Mouse (Mus musculus) frontal cortex, postnatal 25 days (tissue): Measurements from ENCODE around the gene Arhgef19.
A peak's percentile ranks its signal among the peaks of the same experiment; 100 is the strongest.

Experiments used
- DNase-seq, 2 experiments: peaks; one replicate each; pipeline ENCODE4 v3.0.0; 2022; ENCODE audit warnings: low spot score in 2 of 2

The Arhgef19 gene

GRCm38 (mm10) chr4:141236856-141237255 lies 2.4 kb upstream of the Arhgef19 start:
- DNase-seq = no peak

- no peak for DNase-seq
Measured at GRCm38 (mm10) chr4:141238492-141239387, 559 bp upstream of the Arhgef19 start.

- no peak for DNase-seq
Measured at GRCm38 (mm10) chr4:141240617-141241016, 1.3 kb downstream of the Arhgef19 start.

- no peak for DNase-seq
Measured at GRCm38 (mm10) chr4:141241861-141242260, 2.6 kb downstream of the Arhgef19 start.

- DNase-seq = peak in 1 of 2 experiments; percentile 14
Measured at GRCm38 (mm10) chr4:141242651-141243241, 3.4 kb downstream of the Arhgef19 start.

GRCm38 (mm10) chr4:141243636-141244035 lies 4.3 kb downstream of the Arhgef19 start:
- no peak for DNase-seq

- no peak for DNase-seq
Measured at GRCm38 (mm10) chr4:141244401-141244800, 5.1 kb downstream of the Arhgef19 start.

- DNase-seq = peak; percentile 60 to 67
Measured at GRCm38 (mm10) chr4:141244931-141245425, 5.7 kb downstream of the Arhgef19 start.

- DNase-seq = no peak
Measured at GRCm38 (mm10) chr4:141246089-141246997, 7.0 kb downstream of the Arhgef19 start.

- no peak for DNase-seq
Measured at GRCm38 (mm10) chr4:141246998-141247350, 7.7 kb downstream of the Arhgef19 start.

GRCm38 (mm10) chr4:141247776-141248613 lies 8.7 kb downstream of the Arhgef19 start:
- no peak for DNase-seq

GRCm38 (mm10) chr4:141248614-141248978 lies 9.3 kb downstream of the Arhgef19 start:
- DNase-seq = no peak

GRCm38 (mm10) chr4:141249383-141249782 lies 10.1 kb downstream of the Arhgef19 start:
- no peak for DNase-seq

GRCm38 (mm10) chr4:141251071-141251470 lies 11.8 kb downstream of the Arhgef19 start:
- DNase-seq = no peak

- no peak for DNase-seq
Measured at GRCm38 (mm10) chr4:141252641-141253040, 13.3 kb downstream of the Arhgef19 start.

- no peak for DNase-seq
Measured at GRCm38 (mm10) chr4:141254234-141254633, 14.9 kb downstream of the Arhgef19 start.

GRCm38 (mm10) chr4:141257440-141257839 lies 18.1 kb downstream of the Arhgef19 start:
- no peak for DNase-seq

- no peak for DNase-seq
Measured at GRCm38 (mm10) chr4:141259413-141259812, 20.1 kb downstream of the Arhgef19 start.

- DNase-seq = no peak
Measured at GRCm38 (mm10) chr4:141260007-141260723, 20.9 kb downstream of the Arhgef19 start.

GRCm38 (mm10) chr4:141262906-141263637 lies 23.8 kb downstream of the Arhgef19 start:
- DNase-seq = no peak
